ENCODE assay signal across 21 mouse cellular contexts in the genomic region with DNA sequence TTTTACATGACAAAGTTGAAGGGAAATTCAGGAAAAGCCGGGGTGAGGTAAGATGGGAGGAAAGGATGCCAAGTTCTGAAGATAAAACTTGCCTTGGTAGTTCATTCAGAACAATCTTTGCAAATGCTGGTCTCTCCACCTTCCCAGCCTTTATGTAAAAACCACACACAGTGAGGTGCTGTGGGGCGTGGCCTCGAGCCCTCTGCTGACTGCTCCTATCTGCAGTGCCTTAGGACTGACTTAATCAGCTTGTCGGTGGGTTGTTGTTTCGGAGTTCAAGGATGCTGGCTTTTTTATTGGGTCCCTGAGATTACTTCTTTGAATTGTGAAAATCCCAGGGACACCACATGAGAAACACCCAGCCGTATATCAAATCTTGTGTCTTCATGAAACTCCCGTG.
DNase-seq lines count a peak whose midpoint lies in the region; ATAC-seq lines count a peak whose summit lies in the region.
"Had no signal": no experiment of that assay in that cellular context is flagged by ENCODE, and none has a peak within 500 bp of the region (broad histone marks: within the 10 kb centered on the region; RNA-seq: fewer than 3 reads in every experiment).

No protein-coding gene starts in this region.

- H3K9me3 ChIP-seq in midbrain, embryonic 14.5 days (ENCODE audit: control insufficient read depth, low read length) = no peaks in the 10 kb centered on the region
- H3K9me3 ChIP-seq: embryonic facial prominence, embryonic 15.5 days; forebrain, embryonic 15.5 days; heart, embryonic 13.5 days; hindbrain, embryonic 15.5 days had no signal

- H3K27ac ChIP-seq in midbrain, embryonic 14.5 days (replicated peaks; ENCODE audit: low read depth, low read length) = no peak overlapping the region
- H3K27ac ChIP-seq: embryonic facial prominence, embryonic 15.5 days; forebrain, embryonic 15.5 days; heart, embryonic 13.5 days; hindbrain, embryonic 15.5 days had no signal

- ATAC-seq in megakaryocyte-erythroid progenitor cell, adult 5-6 weeks (replicated peaks; ENCODE audit: low FRiP score, low TSS enrichment, poor library complexity, severe bottlenecking) = peak; percentile 82
- ATAC-seq in midbrain, embryonic 14.5 days (ENCODE audit: low FRiP score, low TSS enrichment) = no peak
- ATAC-seq: forebrain, embryonic 15.5 days; Patski had no signal

- no peak overlapping the region for H3K9ac ChIP-seq in midbrain, embryonic 14.5 days (replicated peaks; ENCODE audit: low read length)
- H3K9ac ChIP-seq: embryonic facial prominence, embryonic 15.5 days; forebrain, embryonic 15.5 days; heart, embryonic 13.5 days; hindbrain, embryonic 15.5 days had no signal

- peak; percentile 43 for DNase-seq in thymus, postnatal 14 days
- DNase-seq in thymus, postnatal 0 days (ENCODE audit: low spot score) = no peak
- peak; percentile 37 for DNase-seq in CD4-positive helper T cell, adult 2 months (ENCODE audit: low read depth, low spot score)
- DNase-seq in T-cell, adult 2 months (ENCODE audit: low spot score) = peak; percentile 47
- no peak for DNase-seq in midbrain, embryonic 14.5 days
- no peak for DNase-seq in lung, postnatal 36 days
- DNase-seq: adrenal gland, adult 2 months; adrenal gland, postnatal 25 days; cerebellum, adult 18-20 months; cerebellum, adult 9-11 months; cerebellum, postnatal 36 days; gastrocnemius, postnatal 36 days; heart, adult 11 months; heart, postnatal 36 days had no signal

- no peaks in the 10 kb centered on the region for H3K27me3 ChIP-seq in midbrain, embryonic 14.5 days (ENCODE audit: control insufficient read depth, insufficient read depth, low read length)
- H3K27me3 ChIP-seq: embryonic facial prominence, embryonic 15.5 days; Patski had no signal

- no peak overlapping the region for H3K4me3 ChIP-seq in midbrain, embryonic 14.5 days (replicated peaks; ENCODE audit: low read depth, low read length)
- H3K4me3 ChIP-seq: embryonic facial prominence, embryonic 15.5 days; erythroblast, embryonic 14.5 days; forebrain, embryonic 15.5 days; heart, embryonic 13.5 days; hindbrain, embryonic 15.5 days had no signal

- H3K4me2 ChIP-seq in midbrain, embryonic 14.5 days (ENCODE audit: low read length) = no peak overlapping the region
- H3K4me2 ChIP-seq: embryonic facial prominence, embryonic 15.5 days; forebrain, embryonic 15.5 days; heart, embryonic 13.5 days; hindbrain, embryonic 15.5 days had no signal

- H3K4me1 ChIP-seq in midbrain, embryonic 14.5 days (ENCODE audit: control insufficient read depth, insufficient read depth, low read length) = no peaks in the 10 kb centered on the region
- H3K4me1 ChIP-seq: heart, embryonic 13.5 days had no signal

- 74% methylated on average over 7 of the region's 7 CpGs for WGBS in midbrain, embryonic 14.5 days

- H3K36me3 ChIP-seq in midbrain, embryonic 14.5 days (ENCODE audit: control insufficient read depth, insufficient read depth, low read length) = no peaks in the 10 kb centered on the region
- H3K36me3 ChIP-seq: embryonic facial prominence, embryonic 15.5 days; forebrain, embryonic 15.5 days; heart, embryonic 13.5 days; hindbrain, embryonic 15.5 days had no signal

Comparison
In these comparisons a context has a peak if more than half of its experiments do, and no peak if none do; other contexts are left out.
1. DNase-seq: peak in thymus, postnatal 14 days (single experiment), CD4-positive helper T cell, adult 2 months (single experiment) and T-cell, adult 2 months (single experiment); none in thymus, postnatal 0 days (single experiment), midbrain, embryonic 14.5 days (single experiment) and lung, postnatal 36 days (single experiment).